Mouse (Mus musculus) kidney, adult 2 months (tissue): ENCODE measurements around the gene Defb25. TPM values are rescaled to one million over a fixed set of nuclear protein-coding genes. Genes with fewer than 3 reads are reported as not detected.
A peak's percentile ranks its signal among the peaks of the same experiment; 100 is the strongest.

Source experiments
- DNase-seq: peaks from one replicate; pipeline ENCODE4 v3.0.0; 2021
- H3K27ac ChIP-seq: fragments of 200-500 bp; 2 replicates; pipeline ENCODE4 v1.5.1; 2012; ENCODE audit warnings: low read depth, low read length, control low read depth, inconsistent platforms; ENCODE audit not compliant: insufficient read depth
- H3K27me3 ChIP-seq: fragments of 200-500 bp; replicated peaks from 2 replicates; pipeline ENCODE4 v1.6.1; 2012; ENCODE audit warnings: mild to moderate bottlenecking, moderate library complexity, low read length, inconsistent platforms; ENCODE audit not compliant: control insufficient read depth, insufficient read depth
- H3K36me3 ChIP-seq: fragments of 200-500 bp; 2 replicates; pipeline ENCODE4 v1.6.1; 2012; ENCODE audit warnings: mild to moderate bottlenecking, moderate library complexity, low read length, inconsistent platforms; ENCODE audit not compliant: control insufficient read depth, insufficient read depth
- H3K4me1 ChIP-seq: fragments of 200-500 bp; 2 replicates; pipeline ENCODE4 v1.6.1; 2011; ENCODE audit warnings: low read length; ENCODE audit not compliant: control insufficient read depth, insufficient read depth
- H3K4me3 ChIP-seq: fragments of 200-500 bp; 2 replicates; pipeline ENCODE4 v1.5.1; 2011; ENCODE audit warnings: mild to moderate bottlenecking, low read depth, low read length, control low read depth; ENCODE audit not compliant: insufficient read depth
- CTCF ChIP-seq: fragments of 200-500 bp; conservative IDR thresholded peaks from 2 replicates; pipeline ENCODE4 v1.5.1; 2011; ENCODE audit warnings: low read depth, mild to moderate bottlenecking, control low read depth, low read length, moderate library complexity, mixed read lengths; ENCODE audit not compliant: insufficient read depth, insufficient read length
- POLR2A ChIP-seq: fragments of 200-500 bp; IDR thresholded peaks from one replicate; pipeline ENCODE4 v1.6.1; 2011; ENCODE audit warnings: low read depth, low read length, control low read depth
- WGBS: fragments of 180-500 bp; shearing (Covaris S2); methylation state at CpG from one replicate; pipeline ENCODE4 v1.1.7; 2018; 5-methylcytosine and 5-hydroxymethylcytosine counted together
- polyA plus RNA-seq: library from polyadenylated mRNA; depleted of rRNA; stranded (reverse); fragments of >200 nt; gene quantifications from 2 replicates; pipeline ENCODE4 v1.2.3, GENCODE M21; 2012

The Defb25 gene
- polyA plus RNA-seq, 1 experiment, result 1.0 TPM

- H3K27me3 ChIP-seq, result no peaks in the 10 kb centered on the region
- H3K4me1 ChIP-seq, result peaks cover 4% of the 10 kb centered on the region; the same call in 1 of the 2 replicates
- H3K4me3 ChIP-seq, result no peak overlapping the region
- 40% methylated on average over 6 of the region's 6 CpGs for WGBS
- no peak for DNase-seq
- no peaks in the 10 kb centered on the region for H3K36me3 ChIP-seq
- H3K27ac ChIP-seq, result peak overlapping the region; percentile 88
- TF ChIP-seq POLR2A (no peak), CTCF (no peak)
These were observed 14.1 kb upstream of the Defb25 start for GRCm38 (mm10) chr2:152637006-152637322.

GRCm38 (mm10) chr2:152636246-152637005, 13.6 kb upstream of the Defb25 start:
- H3K4me3 ChIP-seq, result no peak overlapping the region
- H3K27ac ChIP-seq, result peak overlapping the region; percentile 94
- H3K4me1 ChIP-seq, result peaks cover 4% of the 10 kb centered on the region; the same call in 1 of the 2 replicates
- no peaks in the 10 kb centered on the region for H3K27me3 ChIP-seq
- no peak for TF ChIP-seq CTCF
- no peak for TF ChIP-seq POLR2A
- peak; percentile 87 for DNase-seq
- 30% methylated on average over 23 of the region's 23 CpGs for WGBS
- no peaks in the 10 kb centered on the region for H3K36me3 ChIP-seq

- 78% methylated on average over 29 of the region's 29 CpGs for WGBS
- Histone ChIP-seq H3K4me1 (peaks cover 4% of the 10 kb centered on the region; the same call in 1 of the 2 replicates), H3K4me3 (no peak overlapping the region), H3K36me3 (no peaks in the 10 kb centered on the region), H3K27ac (peak overlapping the region; percentile 7; the same call in 1 of the 2 replicates), H3K27me3 (no peaks in the 10 kb centered on the region)
- TF ChIP-seq POLR2A (no peak), CTCF (no peak)
- no peak for DNase-seq
These were observed 11.5 kb upstream of the Defb25 start for GRCm38 (mm10) chr2:152634311-152634710.

- H3K4me1 ChIP-seq, result peaks cover 4% of the 10 kb centered on the region; the same call in 1 of the 2 replicates
- H3K36me3 ChIP-seq, result no peaks in the 10 kb centered on the region
- TF ChIP-seq CTCF, result no peak
- TF ChIP-seq POLR2A, result no peak
- WGBS, result 35% methylated on average over 17 of the region's 17 CpGs
- peak overlapping the region; percentile 42 for H3K27ac ChIP-seq
- no peaks in the 10 kb centered on the region for H3K27me3 ChIP-seq
- DNase-seq, result no peak
- no peak overlapping the region for H3K4me3 ChIP-seq
These were observed 10.5 kb upstream of the Defb25 start for GRCm38 (mm10) chr2:152633334-152633733.

GRCm38 (mm10) chr2:152629904-152630303, 7.1 kb upstream of the Defb25 start:
- Histone ChIP-seq H3K27ac (peak overlapping the region; percentile 48), H3K36me3 (no peaks in the 10 kb centered on the region), H3K4me3 (peak overlapping the region; percentile 51; the same call in 1 of the 2 replicates), H3K27me3 (no peaks in the 10 kb centered on the region), H3K4me1 (no peaks in the 10 kb centered on the region)
- no peak for DNase-seq
- no peak for TF ChIP-seq CTCF
- TF ChIP-seq POLR2A, result no peak
- WGBS, result 76% methylated on average over 6 of the region's 6 CpGs

- Histone ChIP-seq H3K36me3 (no peaks in the 10 kb centered on the region), H3K4me3 (peak overlapping the region; percentile 51; the same call in 1 of the 2 replicates), H3K27me3 (no peaks in the 10 kb centered on the region), H3K27ac (peak overlapping the region; percentile 13), H3K4me1 (no peaks in the 10 kb centered on the region)
- 33% methylated on average over 3 of the region's 3 CpGs for WGBS
- TF ChIP-seq POLR2A (no peak), CTCF (no peak)
- DNase-seq, result no peak
These were observed 6.4 kb upstream of the Defb25 start for GRCm38 (mm10) chr2:152629239-152629638.

GRCm38 (mm10) chr2:152628066-152628465, 5.2 kb upstream of the Defb25 start:
- Histone ChIP-seq H3K27ac (peak overlapping the region; percentile 13), H3K36me3 (no peaks in the 10 kb centered on the region), H3K4me3 (peak overlapping the region; percentile 51), H3K4me1 (no peaks in the 10 kb centered on the region), H3K27me3 (no peaks in the 10 kb centered on the region)
- DNase-seq, result peak; percentile 38
- peak; percentile 3 for TF ChIP-seq POLR2A
- TF ChIP-seq CTCF, result no peak
- WGBS, result 43% methylated on average over 17 of the region's 17 CpGs
